Mouse (Mus musculus): ENCODE data around the gene Cox11.

GRCm38 (mm10) chr11:90632480-90632879 is 5.5 kb upstream of the Cox11 start:
- TF ChIP-seq POLR2A (IDR thresholded peaks at IDR 0.05; ENCODE audit: borderline replicate concordance, extremely low read depth, low read depth, low read length) (no peak), CTCF (IDR thresholded peaks at IDR 0.05; ENCODE audit: insufficient read depth, low read length) (no peak)

All from lung, adult 2 months (tissue).